Mouse (Mus musculus) liver, postnatal 0 days (tissue): Measurements from ENCODE around the gene Prr18.

Source experiments
- CTCF ChIP-seq: sonication (generic); IDR thresholded peaks from 2 replicates; pipeline ENCODE4 v1.5.1; 2016; ENCODE audit warnings: antibody characterized with exemption, low read depth
- EP300 ChIP-seq: IDR thresholded peaks from 2 replicates; pipeline ENCODE4 v1.6.1; 2016; ENCODE audit warnings: antibody characterized with exemption, low read depth, mild to moderate bottlenecking

DNA sequence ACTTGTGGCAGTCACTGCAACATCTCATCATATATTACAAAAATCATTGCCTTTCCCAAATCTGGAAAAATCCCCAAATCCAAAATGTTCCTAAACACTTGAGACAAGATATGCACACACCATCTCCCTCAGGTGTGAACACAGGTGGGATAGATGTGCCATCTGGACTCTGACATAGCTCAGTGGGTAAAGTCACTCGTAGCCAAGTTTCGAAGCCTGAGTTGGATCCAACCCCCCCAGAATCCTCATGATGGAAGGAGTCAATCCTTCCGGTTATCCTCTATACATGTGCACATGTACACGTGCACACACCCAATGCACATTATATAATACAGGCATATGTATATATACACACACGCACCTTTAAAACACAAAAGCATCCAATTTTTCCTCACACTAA lies 23.6 kb downstream of the Prr18 start:
- TF ChIP-seq EP300 (no peak), CTCF (no peak)
